Mouse (Mus musculus) MN1 (cell line): ENCODE measurements around the gene Akr1c12.
"Not testable (repeated sequence)": the region's sequence is repeated elsewhere in the genome, so short reads cannot be mapped to it uniquely, and the experiment has no call there.

Experiments
- DNase-seq: peaks from one replicate; pipeline ENCODE4 v3.0.0-alpha.2; 2016; ENCODE audit warnings: low spot score

Gene Akr1c12

GRCm38 (mm10) chr13:4279284-4279683 lies at the start of gene Akr1c12:
TSS of gene Akr1c12 (minus strand) at chr13:4279433.
- DNase-seq: no peak

DNA sequence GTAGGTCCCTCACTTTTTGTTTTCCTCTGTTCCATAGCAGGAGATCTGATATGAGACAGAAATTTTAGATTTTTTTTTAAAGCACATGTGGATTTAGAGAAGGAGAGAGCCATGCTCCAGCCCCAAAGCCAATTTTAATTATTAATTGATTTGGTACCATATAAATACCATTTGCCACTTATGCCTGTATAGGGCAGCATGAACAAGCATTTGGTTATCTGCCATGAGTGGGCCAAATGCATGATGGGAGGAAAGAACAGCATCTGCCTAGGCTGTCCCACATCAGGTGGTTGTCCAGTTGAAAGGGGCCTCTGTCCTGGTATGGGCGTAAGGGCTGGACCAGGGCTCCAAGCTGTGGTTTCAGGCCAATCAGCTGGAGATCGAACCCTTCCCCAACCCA lies 39.5 kb upstream of the Akr1c12 start:
- DNase-seq: no peak

DNA sequence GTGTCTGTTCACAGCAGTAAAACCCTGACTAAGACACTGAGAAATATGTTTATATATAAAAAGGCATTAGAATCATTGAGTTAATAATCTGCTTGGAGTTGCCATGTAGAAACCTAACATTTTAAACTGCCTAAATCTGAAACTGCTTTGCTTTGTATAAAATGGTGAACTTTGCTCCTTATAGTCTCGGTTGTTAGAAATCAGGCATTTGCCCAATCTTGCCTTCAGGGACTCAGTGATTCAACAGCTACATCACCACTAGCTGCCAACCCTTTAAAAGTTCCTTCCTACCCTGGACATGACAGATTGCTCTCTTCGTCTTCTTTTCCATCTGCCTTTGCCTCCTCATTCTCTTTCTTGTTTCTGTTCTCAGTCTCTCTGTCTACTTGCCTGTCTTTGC lies 34.7 kb upstream of the Akr1c12 start:
- DNase-seq: no peak

DNA sequence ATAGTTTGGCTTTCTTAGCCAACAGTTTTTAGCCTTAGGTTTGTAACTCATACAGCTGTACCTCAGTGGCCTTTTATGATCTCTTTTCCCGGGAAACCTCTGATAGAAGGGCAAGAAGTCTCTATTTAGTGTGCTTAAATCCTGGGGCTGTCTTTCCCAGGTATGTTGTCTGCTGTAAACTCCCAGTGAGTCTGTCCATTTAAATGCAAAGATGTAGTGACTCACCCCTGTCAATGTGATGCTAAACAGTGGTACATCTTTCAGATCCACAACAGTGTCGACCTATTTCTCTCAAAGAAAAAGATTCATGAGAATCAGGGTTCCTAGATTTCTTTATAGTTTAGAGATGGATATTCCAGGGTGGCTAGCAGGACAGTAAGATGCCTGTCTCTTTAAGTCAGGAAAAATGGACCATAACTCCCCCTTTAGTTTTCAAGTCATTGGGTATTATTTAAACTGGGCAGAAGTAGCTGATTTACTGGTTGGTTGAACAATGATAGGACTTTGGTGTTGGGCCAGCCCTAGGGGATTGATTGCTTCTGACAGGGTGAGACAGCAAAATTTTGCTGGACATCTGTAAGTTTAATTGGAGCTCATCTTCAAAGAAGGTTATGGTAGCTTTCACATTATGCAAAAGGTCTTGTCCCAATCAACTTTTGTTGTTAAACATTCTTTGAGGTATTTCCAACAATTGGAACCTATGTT lies 25.8 kb upstream of the Akr1c12 start:
- no peak for DNase-seq

- no peak for DNase-seq
Observed at GRCm38 (mm10) chr13:4296991-4297390, 17.8 kb upstream of the Akr1c12 start.

DNA sequence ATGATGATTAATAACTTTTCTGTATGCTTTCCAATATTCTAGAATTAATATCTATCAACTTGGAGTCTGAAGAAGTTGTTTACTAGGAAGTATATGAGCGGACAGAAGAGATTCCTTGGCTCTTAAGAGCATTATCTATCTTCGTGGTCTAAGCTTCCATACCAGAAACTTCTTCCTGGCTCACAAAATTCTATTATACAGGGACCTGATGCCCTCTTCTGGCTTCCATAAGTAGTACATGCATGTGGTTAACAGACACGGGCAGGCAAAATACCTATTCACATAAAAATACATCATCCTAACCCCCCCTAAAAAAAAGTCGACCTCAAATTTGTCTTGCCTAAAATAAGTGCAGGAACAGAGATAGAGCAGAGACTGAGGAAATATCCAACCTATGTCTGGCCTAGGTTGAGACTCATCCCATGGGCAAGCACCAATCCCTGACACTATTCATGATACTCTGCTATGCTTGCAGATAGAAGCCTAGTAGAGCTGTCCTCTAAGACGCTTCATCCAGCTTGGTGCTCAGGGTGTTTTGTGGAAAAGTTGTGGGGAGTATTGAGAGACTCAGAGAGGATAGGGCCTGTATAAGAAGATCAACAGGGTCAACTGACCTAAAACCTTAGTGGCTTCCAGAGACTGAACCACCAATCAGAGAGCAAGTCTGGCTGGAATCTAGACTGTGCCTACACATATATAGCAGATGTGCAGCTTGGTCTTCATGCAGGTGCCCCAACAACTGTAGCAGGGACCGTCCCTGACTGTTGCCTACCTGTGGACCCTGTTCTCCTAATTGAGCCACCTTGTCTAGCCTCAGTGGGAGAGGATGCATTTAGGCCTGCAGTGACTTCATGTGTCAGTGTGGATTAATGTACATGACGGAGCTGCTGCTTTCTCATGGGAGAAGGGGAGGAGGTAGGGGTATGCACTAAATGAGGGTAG lies 2.5 kb upstream of the Akr1c12 start:
- peak; percentile 16 for DNase-seq

DNA sequence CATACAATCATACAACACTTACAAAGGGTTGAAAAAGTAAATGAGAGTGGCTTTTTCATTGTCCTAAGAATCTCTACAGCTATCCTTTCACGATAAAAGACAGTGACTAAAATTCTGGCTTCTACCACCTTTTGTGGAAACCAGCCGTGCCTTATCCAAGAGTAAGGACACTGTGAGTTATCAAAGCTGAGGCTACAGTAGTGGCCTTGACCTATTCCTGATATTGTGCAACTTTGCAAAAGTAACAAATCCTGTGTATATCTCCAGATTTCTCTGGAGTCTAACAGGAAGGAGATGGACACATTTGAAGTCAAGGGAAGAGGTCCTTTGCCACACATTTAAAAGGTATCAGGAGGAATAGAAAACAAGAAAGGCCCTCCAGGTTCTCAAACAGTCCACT lies 1.7 kb downstream of the Akr1c12 start:
- no peak for DNase-seq

GRCm38 (mm10) chr13:4270860-4271259 lies 8.4 kb downstream of the Akr1c12 start:
- no peak for DNase-seq

DNA sequence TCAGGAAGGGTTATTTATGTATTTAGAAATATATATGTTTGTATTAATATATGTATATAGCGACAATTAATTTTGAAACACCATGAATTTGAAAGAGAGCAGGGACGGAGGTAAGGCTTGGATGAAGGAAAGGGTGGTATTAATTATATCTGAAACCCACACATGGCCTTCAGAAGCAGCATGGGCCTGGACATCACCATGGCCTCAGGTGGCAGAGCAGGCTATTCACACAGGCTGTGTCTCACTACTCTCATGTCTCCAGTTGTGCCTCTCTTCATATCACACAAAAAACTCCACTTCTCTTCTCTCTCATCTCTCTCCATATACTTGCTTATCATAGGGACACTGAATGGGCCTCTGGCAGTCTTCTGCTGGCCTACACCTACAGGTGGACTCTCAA lies 13.8 kb downstream of the Akr1c12 start:
- DNase-seq: not testable (repeated sequence)

DNA sequence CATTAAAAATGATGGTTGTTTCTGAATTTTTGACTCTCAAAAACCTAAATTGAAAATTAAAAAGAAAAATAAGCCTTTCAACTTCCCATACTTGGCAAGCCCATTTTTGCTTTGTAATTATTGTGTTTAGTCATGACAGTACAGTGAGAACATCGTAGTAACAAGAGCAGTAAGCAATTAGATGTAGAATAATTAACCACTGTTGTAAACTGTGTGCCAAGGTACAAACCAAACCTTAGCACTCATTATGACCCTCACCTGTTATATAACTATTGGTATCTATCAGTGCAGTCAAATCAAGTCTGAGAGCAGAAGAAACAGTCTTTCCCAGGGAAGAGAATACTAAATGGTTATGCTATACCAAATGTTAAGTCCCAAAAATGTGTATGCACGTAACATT lies 14.2 kb downstream of the Akr1c12 start:
- DNase-seq: no peak

DNA sequence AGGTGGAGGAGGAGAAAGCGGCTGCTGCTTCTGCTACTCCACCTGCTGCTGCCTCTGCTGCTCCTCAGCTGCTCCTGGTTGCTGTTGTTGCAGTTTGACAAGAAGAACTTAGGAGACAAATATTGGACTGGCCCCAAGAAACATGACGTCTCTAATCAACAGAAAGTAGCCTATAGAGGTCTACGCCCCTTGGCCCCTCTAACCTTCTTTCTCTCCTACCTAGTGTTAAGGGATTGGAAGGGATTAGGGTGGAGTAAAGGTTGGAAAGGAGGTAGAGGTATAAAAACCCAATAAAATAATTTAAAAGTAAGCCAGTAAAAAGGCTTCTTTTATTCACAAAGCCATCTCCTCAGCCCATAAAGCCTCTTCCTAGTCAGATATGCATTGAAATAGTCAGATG lies 14.6 kb downstream of the Akr1c12 start:
- no peak for DNase-seq

- no peak for DNase-seq
Observed at GRCm38 (mm10) chr13:4257349-4257748, 21.9 kb downstream of the Akr1c12 start.

DNA sequence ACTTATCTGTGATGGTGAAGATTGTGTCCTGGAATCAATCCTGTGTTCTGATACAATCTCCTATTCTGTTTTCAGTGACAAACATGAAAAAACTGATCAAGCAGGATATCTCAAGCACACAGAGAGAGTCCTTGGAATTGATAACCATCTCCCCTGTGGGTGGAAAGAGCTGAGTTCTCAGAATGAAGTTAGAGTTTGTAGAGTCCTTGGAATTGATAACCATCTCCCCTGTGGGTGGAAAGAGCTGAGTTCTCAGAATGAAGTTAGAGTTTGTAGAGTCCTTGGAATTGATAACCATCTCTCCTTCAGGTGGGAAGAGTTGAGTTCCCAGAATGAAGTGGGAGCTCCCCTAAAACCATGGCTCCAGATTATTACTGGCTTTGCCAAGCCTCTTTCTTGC lies 22.3 kb downstream of the Akr1c12 start:
- DNase-seq: not testable (repeated sequence)

DNA sequence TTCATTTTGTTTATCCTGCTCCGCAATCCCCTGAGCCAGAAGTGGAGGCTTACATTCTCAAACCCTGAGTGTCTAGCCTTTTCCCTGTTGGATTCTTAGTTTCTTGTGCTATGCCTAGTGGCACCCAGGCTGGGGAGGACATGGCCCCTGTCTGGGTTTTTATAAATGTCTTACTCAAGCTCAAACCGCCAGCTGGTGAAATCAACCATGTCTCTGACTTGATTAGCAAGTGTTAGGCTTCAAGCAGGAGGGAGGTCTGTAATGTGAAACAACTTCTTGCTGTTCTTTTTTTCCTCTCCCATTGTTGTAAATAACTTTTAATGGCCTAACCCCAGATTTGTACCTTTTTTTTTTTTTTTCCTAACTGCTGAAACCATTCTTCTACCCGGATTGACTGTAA lies 29.9 kb downstream of the Akr1c12 start:
- DNase-seq: no peak

DNA sequence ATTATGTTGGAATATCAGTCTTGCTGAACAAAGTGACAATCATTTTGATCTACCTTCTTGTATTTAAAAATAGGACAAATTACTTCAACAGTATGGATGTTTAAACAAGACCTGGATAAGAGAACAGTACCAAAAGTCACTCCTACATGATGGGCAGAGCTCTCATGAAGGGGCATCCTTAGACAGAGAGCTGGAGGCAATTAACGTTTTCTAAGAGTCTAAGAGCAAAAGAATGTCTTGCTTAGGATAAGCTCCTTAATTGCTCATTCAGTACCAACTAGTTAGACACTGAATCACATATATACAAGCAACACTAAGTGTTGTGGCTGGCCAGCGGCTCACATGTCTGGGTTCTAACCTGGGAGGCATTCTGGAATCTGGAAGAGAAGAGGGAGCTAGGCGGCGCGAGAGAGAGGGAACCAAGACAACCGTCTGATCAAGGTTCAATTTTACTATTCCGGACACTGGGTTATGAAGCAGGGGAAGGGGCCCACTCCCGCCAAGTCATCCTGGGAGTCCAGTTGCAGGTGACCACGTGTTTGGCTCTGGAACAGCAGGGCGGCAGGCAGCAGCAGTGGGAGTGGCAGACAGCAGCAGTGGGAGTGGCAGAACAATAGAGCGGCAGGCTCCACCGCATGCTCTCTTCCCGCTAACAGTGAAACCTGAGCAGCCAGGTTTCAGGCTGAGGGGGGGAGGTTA lies 34.2 kb downstream of the Akr1c12 start:
- no peak for DNase-seq

GRCm38 (mm10) chr13:4233536-4234172 lies 45.6 kb downstream of the Akr1c12 start:
- DNase-seq: no peak

GRCm38 (mm10) chr13:4233135-4233534 lies 46.1 kb downstream of the Akr1c12 start:
- DNase-seq: no peak

- DNase-seq: no peak
Observed at GRCm38 (mm10) chr13:4230841-4231623, 48.2 kb downstream of the Akr1c12 start.

- DNase-seq: no peak
Observed at GRCm38 (mm10) chr13:4228441-4228840, 50.8 kb downstream of the Akr1c12 start, which contains the start of gene Akr1c19. TSS of gene Akr1c19 (plus strand) at chr13:4228700.
